Mouse (Mus musculus) stomach, postnatal 0 days (tissue): Measurements from ENCODE around the gene Fam192a. TPM values are rescaled to one million over a fixed set of nuclear protein-coding genes. Genes with fewer than 3 reads are reported as not detected.
A peak's percentile ranks its signal among the peaks of the same experiment; 100 is the strongest.

ENCODE experiments used
- ATAC-seq: fragments of 200-750 bp; cut with Nextera tagmentation; 2 replicates; pipeline ENCODE4 v1.8.0; 2017; ENCODE audit not compliant: low FRiP score, low TSS enrichment
- DNase-seq: peaks from one replicate; pipeline ENCODE4 v3.0.0-alpha.2; 2016; ENCODE audit warnings: low spot score
- H3K27ac ChIP-seq: fragments of 300-500 bp; sonication (generic); replicated peaks from 2 replicates; pipeline ENCODE4 v1.5.1; 2014; ENCODE audit warnings: mild to moderate bottlenecking, control low read depth
- H3K27me3 ChIP-seq: fragments of 300-500 bp; sonication (generic); 2 replicates; pipeline ENCODE4 v1.6.1; 2014; ENCODE audit warnings: low read length; ENCODE audit not compliant: control insufficient read depth, insufficient read depth
- H3K36me3 ChIP-seq: fragments of 300-500 bp; sonication (generic); 2 replicates; pipeline ENCODE4 v1.6.1; 2014; ENCODE audit warnings: low read length, mixed read lengths; ENCODE audit not compliant: control insufficient read depth, insufficient read depth
- H3K4me1 ChIP-seq: fragments of 300-500 bp; sonication (generic); replicated peaks from 2 replicates; pipeline ENCODE4 v1.6.1; 2014; ENCODE audit warnings: antibody characterized with exemption; ENCODE audit not compliant: control insufficient read depth, insufficient read depth
- H3K4me2 ChIP-seq: fragments of 300-500 bp; sonication (generic); replicated peaks from 2 replicates; pipeline ENCODE4 v1.6.1; 2014; ENCODE audit warnings: low read depth, mild to moderate bottlenecking, control low read depth, moderate library complexity
- H3K4me3 ChIP-seq: fragments of 300-500 bp; sonication (generic); 2 replicates; pipeline ENCODE4 v1.5.1; 2014; ENCODE audit warnings: low read depth, low read length, control low read depth
- H3K9ac ChIP-seq: fragments of 300-500 bp; sonication (generic); 2 replicates; pipeline ENCODE4 v1.6.1; 2014; ENCODE audit warnings: mild to moderate bottlenecking, low read length, control low read depth, mixed read lengths
- H3K9me3 ChIP-seq: fragments of 300-500 bp; sonication (generic); 2 replicates; pipeline ENCODE4 v1.6.1; 2016; ENCODE audit warnings: low read length; ENCODE audit not compliant: control insufficient read depth
- CTCF ChIP-seq: IDR thresholded peaks from 2 replicates; pipeline ENCODE4 v1.5.1; 2016; ENCODE audit warnings: antibody characterized with exemption, low read depth, mild to moderate bottlenecking, moderate library complexity
- EP300 ChIP-seq: optimal IDR thresholded peaks from 2 replicates; pipeline ENCODE3; 2016; ENCODE audit warnings: antibody characterized with exemption
- WGBS: fragments of 180-500 bp; shearing (Covaris S2); extraction: QIAGEN DNeasy Blood & Tissue Kit; methylation state at CpG from one replicate; pipeline ENCODE4 v1.1.7; 2014; 5-methylcytosine and 5-hydroxymethylcytosine counted together
- polyA plus RNA-seq: library from polyadenylated mRNA; unstranded; fragments of >200 nt; fragmentation: Nextera tagmentation; extraction: Ambion mirVana; gene quantifications from 2 replicates; pipeline ENCODE4 v1.2.1, GENCODE M21; 2015

Gene Fam192a
- polyA plus RNA-seq, 1 experiment from 2014 or later: 44.7 TPM

DNA sequence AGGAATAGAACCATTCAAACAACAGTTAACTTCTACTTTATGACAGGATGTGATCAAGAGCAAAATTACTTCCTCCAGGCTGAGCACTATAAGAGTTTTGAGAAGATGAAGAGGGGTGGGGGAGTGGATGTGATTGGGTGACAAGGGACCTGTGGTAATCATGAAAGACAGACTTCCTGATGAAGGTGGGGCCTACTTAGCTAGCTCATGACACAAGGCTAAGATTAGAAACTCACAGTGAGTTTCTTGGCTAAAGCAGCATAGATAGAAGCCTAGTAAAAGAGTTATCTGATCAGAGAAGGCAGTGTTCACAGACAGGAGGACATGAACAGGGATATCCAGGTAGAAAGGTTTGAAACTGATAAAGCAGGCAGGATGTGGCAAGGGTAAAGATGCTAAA is 32.4 kb upstream of the Fam192a start:
- H3K9ac ChIP-seq: no peak overlapping the region
- ATAC-seq (no peak), DNase-seq (no peak)
- no peak overlapping the region for H3K4me3 ChIP-seq
- H3K9me3 ChIP-seq: no peaks in the 10 kb centered on the region
- TF ChIP-seq CTCF (no peak), EP300 (no peak)
- H3K4me2 ChIP-seq: no peak overlapping the region
- peaks cover 7% of the 10 kb centered on the region; the same call in 1 of the 2 replicates for H3K36me3 ChIP-seq
- H3K4me1 ChIP-seq: no peaks in the 10 kb centered on the region
- H3K27me3 ChIP-seq: no peaks in the 10 kb centered on the region
- no peak overlapping the region for H3K27ac ChIP-seq

DNA sequence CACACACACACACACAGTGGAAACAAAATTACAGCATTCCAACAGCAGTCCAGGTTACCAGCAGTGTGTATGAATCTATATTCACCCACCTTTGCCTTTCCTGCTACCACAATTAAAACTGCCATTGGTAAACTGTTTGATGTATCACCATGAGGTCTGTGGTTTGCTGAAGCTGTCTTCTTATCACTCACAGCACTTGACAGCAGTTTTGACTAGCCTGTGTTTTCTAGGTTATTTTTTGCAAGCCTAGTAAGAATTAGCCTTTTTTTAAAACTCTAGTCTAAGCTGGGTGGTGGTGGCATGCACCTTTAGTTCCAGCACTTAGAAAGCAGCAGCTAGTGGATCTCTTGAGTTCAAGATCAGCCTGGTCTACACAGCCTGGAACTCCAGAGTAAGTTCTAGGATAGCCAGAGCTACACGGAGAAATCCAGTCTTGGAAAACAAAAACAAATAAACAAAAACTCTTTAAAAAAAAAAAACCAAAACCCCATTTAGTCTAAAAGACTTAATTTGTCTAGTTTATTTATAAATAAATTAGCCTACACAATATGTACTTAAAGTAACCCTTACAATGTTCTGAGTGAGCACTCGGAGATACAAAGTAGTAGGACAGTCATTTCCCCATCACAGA is 31.9 kb upstream of the Fam192a start:
- no peak overlapping the region for H3K9ac ChIP-seq
- no peak overlapping the region for H3K4me2 ChIP-seq
- H3K27me3 ChIP-seq: no peaks in the 10 kb centered on the region
- DNase-seq: no peak
- H3K4me1 ChIP-seq: no peaks in the 10 kb centered on the region
- no peak overlapping the region for H3K4me3 ChIP-seq
- H3K9me3 ChIP-seq: no peaks in the 10 kb centered on the region
- no peak for TF ChIP-seq CTCF
- no peak for TF ChIP-seq EP300
- peaks cover 7% of the 10 kb centered on the region; the same call in 1 of the 2 replicates for H3K36me3 ChIP-seq
- no peak overlapping the region for H3K27ac ChIP-seq
- 80% methylated on average over 2 of the region's 2 CpGs for WGBS
- ATAC-seq: no peak

DNA sequence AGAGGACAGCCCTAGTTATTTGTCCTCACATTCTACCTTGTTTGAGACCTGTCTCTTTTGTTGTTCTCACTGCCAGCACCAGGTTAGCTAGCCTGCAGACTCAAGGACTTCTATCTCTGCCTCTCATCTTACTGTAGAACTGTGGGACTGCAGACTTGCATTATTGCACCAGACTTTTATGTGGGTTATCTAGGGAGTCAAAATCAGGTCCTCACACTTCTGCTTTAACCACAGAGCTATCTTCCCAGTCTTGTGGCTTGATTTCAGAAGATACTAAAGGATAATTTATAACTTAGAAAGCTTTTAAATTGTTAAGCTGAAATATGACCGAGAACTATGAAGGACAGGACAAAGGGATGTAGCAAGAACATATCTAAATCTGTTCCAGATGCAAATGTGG is 23.1 kb upstream of the Fam192a start:
- Histone ChIP-seq H3K4me2 (no peak overlapping the region), H3K4me1 (no peaks in the 10 kb centered on the region), H3K9ac (no peak overlapping the region), H3K4me3 (no peak overlapping the region), H3K27me3 (no peaks in the 10 kb centered on the region), H3K27ac (no peak overlapping the region), H3K36me3 (0 out of 2 replicates have a peak, but pooled peaks cover 4% of the 10 kb centered on the region), H3K9me3 (no peaks in the 10 kb centered on the region)
- 93% methylated on average over 1 of the region's 1 CpGs for WGBS
- TF ChIP-seq CTCF (no peak), EP300 (no peak)
- ATAC-seq (no peak), DNase-seq (no peak)

DNA sequence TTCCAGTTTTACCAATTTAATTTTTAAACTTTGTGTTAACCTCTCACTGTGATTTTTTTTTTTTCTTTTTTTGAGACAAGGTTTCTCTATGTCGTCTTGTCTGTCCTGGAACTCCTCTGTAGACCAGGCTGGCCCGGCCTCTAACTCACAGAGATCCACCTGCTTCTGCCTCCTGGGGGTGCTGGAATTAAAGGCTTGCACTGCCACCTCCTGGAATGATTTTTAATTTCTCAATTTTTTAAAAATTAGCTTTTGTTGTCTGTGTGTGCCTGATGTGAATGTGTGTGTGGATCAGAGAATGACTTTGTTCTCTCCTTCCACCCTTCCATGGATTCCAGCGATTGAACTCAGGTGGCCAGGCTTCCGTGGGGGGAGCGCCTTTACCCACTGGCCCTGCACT is 5.3 kb upstream of the Fam192a start:
- Histone ChIP-seq H3K9ac (no peak overlapping the region), H3K4me2 (no peak overlapping the region), H3K27me3 (no peaks in the 10 kb centered on the region), H3K9me3 (no peaks in the 10 kb centered on the region), H3K4me1 (no peaks in the 10 kb centered on the region), H3K36me3 (no peaks in the 10 kb centered on the region), H3K4me3 (no peak overlapping the region), H3K27ac (no peak overlapping the region)
- ATAC-seq (no peak), DNase-seq (no peak)
- TF ChIP-seq EP300 (no peak), CTCF (peak; percentile 37; the same call in 1 of the 2 replicates)
- WGBS: 92% methylated on average over 5 of the region's 5 CpGs

DNA sequence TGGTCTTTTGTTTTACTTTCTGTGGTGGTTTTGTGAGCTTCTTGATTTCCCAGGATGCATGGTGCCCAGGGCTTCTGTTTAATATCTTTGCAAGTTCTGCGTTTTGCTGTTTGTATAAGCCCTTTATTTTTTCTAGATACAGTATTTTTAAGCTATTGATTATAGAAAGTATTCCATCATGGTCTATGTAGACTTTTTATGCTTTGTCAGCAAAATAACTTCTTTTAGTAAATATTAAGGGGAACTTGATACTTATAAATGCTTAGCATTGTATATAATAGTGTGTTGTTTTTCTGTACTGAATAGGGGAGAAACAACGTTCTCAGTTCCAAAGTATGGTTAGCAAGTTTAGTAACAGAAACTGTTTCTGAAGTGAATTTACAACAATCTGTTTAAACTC is 2.2 kb upstream of the Fam192a start:
- no peaks in the 10 kb centered on the region for H3K36me3 ChIP-seq
- H3K9ac ChIP-seq: no peak overlapping the region
- DNase-seq: no peak
- ATAC-seq: no peak
- no peaks in the 10 kb centered on the region for H3K4me1 ChIP-seq
- no peak overlapping the region for H3K4me3 ChIP-seq
- no peak overlapping the region for H3K4me2 ChIP-seq
- no peaks in the 10 kb centered on the region for H3K9me3 ChIP-seq
- WGBS: 58% methylated on average over 2 of the region's 2 CpGs
- H3K27me3 ChIP-seq: no peaks in the 10 kb centered on the region
- TF ChIP-seq EP300: no peak
- no peak for TF ChIP-seq CTCF
- H3K27ac ChIP-seq: no peak overlapping the region

DNA sequence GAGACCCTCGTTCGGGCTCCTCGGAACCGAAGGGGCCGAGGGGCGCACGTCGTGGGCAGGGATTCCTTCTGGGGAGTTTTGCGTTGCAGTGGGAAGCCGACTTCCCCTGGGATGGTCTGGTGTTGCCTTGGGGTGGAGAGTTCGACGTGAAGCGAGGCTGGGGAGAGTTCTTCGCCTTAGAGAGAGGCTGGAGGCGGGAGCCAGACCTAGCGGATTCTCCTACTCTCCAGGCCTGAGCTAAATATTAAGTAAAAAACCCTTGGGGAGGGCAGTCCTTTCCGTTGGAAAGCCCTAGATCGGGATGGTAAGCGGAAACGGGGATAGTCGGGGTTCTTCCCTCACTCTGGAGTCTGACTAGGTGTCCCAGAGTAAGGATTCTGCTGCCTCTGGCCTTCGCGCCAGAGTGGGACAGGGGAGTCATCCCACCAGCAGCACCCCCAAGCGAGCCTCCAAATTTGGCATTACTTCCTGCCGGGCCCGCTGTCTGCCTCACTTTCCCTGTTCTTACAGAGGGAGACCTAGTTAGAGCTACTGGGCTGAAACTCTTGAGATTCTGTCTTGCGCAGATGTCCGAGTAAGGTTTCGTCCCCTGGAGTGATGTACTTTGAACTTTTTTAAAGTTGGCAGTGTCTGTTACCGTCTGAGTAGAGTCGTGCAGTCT is 804 bp upstream of the Fam192a start:
- peak overlapping the region; percentile 100 for H3K4me3 ChIP-seq
- TF ChIP-seq EP300 (no peak), CTCF (no peak)
- no peaks in the 10 kb centered on the region for H3K36me3 ChIP-seq
- H3K4me2 ChIP-seq: peak overlapping the region; percentile 95
- ATAC-seq (no peak), DNase-seq (peak; percentile 19)
- under 1% methylated on average over 31 of the region's 31 CpGs for WGBS
- no peaks in the 10 kb centered on the region for H3K4me1 ChIP-seq
- H3K9me3 ChIP-seq: no peaks in the 10 kb centered on the region
- peak overlapping the region; percentile 88 for H3K27ac ChIP-seq
- H3K27me3 ChIP-seq: no peaks in the 10 kb centered on the region
- peak overlapping the region; percentile 96 for H3K9ac ChIP-seq
